Mouse (Mus musculus): ENCODE results near the gene Dus4l.

Dus4l gene

DNA sequence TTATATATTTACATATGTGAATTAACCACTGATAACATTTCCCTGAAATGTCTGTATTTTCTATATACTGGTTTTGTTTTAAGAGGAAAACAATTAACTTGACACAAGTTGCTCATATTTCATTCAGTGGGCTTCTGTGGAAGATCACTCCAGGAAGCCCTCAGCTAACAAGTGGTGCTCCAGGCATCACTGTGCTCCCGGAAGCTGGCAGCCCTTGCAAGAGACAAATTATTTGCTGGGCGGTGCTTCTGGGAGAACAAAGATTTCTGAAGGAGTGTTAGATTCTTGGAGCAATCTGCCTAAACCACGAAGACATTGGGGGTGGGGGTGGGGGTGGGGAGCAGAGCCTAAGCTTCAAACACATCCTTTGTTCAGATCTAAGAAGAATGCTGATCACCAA is 62.6 kb downstream of the Dus4l start:
- no peak for DNase-seq (ENCODE audit: low spot score in 2 of 2)
